Mouse (Mus musculus): ENCODE data around the gene Hpd.

The Hpd gene

GRCm38 (mm10) chr5:123144746-123145590 lies 37.6 kb downstream of the Hpd start:
- DNase-seq, result no peak

DNA sequence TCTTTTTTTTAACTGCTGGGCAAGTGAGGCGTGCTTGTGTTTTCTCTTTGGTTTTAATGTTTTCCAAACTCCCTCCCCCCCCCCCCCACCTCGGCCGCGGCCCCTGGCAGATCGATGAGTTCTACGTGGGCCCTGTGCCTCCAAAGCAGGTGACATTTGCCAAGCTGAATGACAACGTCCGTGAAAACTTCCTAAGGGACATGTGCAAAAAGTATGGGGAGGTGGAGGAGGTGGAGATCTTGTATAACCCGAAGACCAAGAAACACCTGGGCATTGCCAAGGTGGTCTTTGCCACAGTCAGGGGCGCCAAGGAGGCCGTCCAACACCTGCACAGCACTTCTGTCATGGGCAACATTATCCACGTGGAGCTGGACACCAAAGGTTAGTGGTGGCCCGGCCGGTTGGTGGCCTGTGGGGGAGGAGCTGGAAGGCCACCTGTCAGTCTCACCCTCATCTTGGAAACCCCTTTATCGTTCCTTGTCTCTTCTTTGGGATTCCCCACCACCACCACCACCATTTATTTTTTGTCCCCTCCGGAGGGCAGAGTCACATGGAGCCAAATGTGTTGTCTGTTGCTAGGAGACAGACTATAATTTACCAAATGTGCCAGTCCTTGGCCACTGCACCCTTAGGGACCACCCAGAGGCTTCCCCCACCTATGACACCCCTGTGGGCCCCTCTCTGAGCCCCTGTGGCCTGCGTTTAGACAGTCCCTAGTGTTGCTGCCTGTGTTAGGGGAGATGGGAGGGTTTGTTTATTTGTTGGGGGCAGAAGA lies 38.4 kb downstream of the Hpd start:
- no peak for DNase-seq

DNA sequence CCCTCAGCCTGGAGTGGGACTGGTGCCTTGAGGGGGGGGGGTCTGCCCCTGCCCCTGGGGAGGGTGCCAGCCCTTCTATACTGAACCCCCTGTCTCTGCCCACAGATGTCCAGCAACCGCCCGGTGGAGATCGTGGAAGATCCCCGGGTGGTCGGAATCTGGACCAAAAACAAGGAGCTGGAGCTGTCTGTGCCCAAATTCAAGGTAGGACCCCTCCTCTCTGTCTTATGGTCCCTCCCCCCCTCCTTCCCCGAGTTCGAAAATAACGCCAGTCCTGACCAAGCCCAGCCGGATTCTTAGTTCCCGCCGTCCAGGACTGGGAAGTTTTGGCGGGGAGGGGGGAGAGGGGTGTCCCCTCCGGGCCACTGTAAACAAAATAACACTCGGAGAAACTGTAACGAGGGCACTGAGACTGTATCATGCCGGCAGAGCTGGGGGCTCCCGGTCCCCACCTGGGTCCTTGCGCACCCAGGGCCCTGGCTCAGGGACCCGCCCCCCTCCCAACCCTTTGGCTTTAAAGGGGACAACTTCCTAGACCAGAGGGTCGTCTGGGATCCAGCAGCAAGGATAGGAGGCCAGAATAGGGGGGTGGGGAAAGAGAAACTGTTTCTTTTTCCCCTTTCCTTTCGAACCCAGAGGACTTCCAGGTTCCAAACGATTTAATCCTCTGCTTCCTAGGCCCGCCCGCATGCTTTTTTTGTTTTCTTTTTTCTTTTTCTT lies 39.1 kb downstream of the Hpd start:
- no peak for DNase-seq

GRCm38 (mm10) chr5:123142161-123143157 lies 40.1 kb downstream of the Hpd start, which contains the start of gene Setd1b:
Setd1b (plus strand) TSS chr5:123142193.
- peak; percentile 60 to 62 for DNase-seq

GRCm38 (mm10) chr5:123141555-123142160 lies 40.9 kb downstream of the Hpd start:
- DNase-seq, result peak; percentile 56 to 66

- DNase-seq, result peak; percentile 83 to 88
These were observed 41.6 kb downstream of the Hpd start for GRCm38 (mm10) chr5:123140694-123141554.

DNA sequence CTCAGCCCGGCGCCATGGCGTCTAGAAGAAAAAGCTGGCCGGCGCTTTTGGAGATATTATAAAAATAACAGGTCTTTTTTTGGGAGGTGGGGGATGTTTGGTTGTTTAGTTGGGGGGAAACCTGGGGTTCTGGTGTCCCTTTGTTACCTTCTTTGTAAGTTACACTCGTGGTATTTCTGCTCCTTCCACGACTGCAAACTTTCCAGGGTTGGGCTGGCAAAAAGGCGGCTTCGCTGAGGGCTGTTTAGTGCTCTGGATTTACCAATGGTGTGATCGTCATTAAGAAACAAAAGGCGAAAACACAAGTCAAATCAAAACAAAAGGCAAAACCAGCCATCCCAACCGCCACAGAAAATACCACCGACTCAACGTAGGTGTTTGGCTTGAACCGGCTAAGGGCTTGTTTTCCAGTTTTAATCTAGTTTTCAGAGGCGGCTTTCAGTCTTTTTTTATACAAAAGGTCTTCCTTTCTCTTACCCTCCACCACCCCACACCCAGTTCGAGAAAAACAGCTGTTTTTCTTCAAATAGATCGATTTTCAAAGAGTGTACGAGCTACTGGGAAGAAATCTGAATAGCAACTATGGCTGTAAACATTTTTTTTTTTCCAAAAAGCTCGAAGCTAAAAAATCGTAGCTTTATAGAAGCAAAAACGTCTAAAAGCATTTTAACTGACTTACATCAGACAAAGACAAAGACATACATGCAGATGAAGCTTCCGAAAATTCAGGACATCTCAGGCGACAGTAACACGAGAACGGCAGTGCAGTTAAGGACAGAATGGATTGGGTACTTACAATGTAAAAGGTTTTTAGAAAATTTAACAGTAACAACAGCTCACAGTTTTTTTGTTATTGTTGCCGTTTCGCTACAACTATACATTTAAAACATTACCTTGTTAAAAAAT lies 42.6 kb downstream of the Hpd start:
- DNase-seq, result no peak

DNA sequence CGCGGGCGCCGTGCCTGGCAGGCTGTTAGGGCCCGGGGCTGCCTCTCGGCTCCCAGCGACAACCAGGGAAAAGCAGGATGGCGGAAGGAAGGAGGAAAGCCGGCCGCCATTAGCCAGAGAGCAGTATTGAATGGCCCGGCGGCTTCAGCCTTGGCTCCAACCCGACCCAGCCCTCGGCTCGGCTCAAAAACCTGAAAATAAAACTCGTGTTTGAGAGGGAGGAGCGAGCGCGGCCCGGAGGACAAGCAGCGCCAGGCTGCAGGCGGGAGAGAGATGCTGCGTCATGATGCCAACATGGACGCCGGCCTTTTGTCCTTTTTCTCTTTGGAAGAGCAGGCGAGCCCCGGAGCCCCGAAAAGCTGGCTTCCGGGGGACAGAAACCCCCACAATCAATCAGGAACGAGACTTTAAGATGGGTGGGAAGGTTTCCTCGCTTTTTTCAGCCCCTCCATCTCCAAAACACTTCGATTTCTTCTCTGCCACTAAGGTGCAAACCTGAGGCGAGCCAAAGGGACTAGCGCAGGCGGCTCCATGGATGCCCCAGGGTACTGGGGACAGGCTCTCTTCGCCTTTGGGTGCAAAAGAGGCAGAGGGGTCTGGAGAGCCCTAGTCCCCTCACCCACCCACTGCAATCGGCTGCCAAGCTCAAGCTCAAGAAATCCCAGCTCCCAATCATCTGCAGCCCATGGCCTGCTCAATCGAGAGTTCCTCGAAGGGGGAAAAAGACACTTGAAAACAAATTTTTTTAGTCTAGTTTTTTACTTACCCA lies 43.4 kb downstream of the Hpd start:
- peak; percentile 65 to 72 for DNase-seq

- DNase-seq, result peak; percentile 36 to 53
These were observed 44.2 kb downstream of the Hpd start for GRCm38 (mm10) chr5:123138230-123138911.

GRCm38 (mm10) chr5:123137910-123138229 lies 44.7 kb downstream of the Hpd start:
- DNase-seq, result no peak

- DNase-seq, result peak; percentile 57 to 66
These were observed 45.2 kb downstream of the Hpd start for GRCm38 (mm10) chr5:123137044-123137909.

- peak; percentile 55 to 60 for DNase-seq
These were observed 46.0 kb downstream of the Hpd start for GRCm38 (mm10) chr5:123136361-123137043.

GRCm38 (mm10) chr5:123135471-123136360 lies 46.8 kb downstream of the Hpd start:
- peak; percentile 46 to 51 for DNase-seq

DNA sequence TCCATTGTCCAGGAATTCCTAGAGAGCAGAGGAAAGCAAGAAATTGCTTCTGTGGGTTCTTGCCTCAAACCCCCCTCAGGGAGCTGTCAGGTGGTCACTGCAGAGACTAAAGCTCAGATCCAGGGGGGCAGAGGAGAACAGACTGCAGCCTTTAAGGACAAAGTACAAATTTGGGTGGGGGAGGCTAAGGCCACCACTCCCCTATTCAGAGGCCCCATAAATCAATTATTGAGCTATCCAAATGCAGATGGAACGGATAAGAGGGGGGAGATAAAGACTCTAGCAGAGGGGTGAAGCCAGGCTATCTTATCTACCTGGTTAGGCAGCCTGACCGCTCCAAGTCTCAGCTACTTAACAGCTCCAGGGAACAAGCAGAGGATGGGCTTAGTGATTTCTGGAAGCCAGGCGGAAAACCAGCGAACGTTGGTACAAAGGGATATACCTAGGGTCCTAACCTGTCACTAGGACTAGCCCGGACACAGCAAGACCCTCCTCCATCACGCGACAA lies 47.6 kb downstream of the Hpd start:
- no peak for DNase-seq

Measured in spleen, adult 18-20 months (tissue).